Mouse (Mus musculus) heart, embryonic 13.5 days (tissue): ENCODE measurements around the gene Mad2l1bp. TPM values are rescaled to one million over a fixed set of nuclear protein-coding genes. Genes with fewer than 3 reads are reported as not detected.

Source experiments
- ATAC-seq: fragments of 200-750 bp; cut with Nextera tagmentation; 2 replicates; pipeline ENCODE4 v1.8.0; 2017; ENCODE audit warnings: moderate TSS enrichment; ENCODE audit not compliant: insufficient number of reproducible peaks, low FRiP score, low TSS enrichment; ENCODE audit errors: extremely low read depth
- H3K27ac ChIP-seq: fragments of 300-500 bp; sonication (generic); replicated peaks from 2 replicates; pipeline ENCODE4 v1.5.1; 2015; ENCODE audit warnings: moderate library complexity, mild to moderate bottlenecking, inconsistent platforms
- H3K27me3 ChIP-seq: fragments of 300-500 bp; sonication (generic); replicated peaks from 2 replicates; pipeline ENCODE4 v1.6.1; 2015; ENCODE audit warnings: mild to moderate bottlenecking, inconsistent platforms
- H3K36me3 ChIP-seq: fragments of 300-500 bp; sonication (generic); 2 replicates; pipeline ENCODE4 v1.6.1; 2015; ENCODE audit warnings: mild to moderate bottlenecking, inconsistent platforms
- H3K4me1 ChIP-seq: fragments of 300-500 bp; sonication (generic); 2 replicates; pipeline ENCODE4 v1.6.1; 2015; ENCODE audit warnings: inconsistent platforms
- H3K4me2 ChIP-seq: fragments of 300-500 bp; sonication (generic); 2 replicates; pipeline ENCODE4 v1.6.1; 2015; ENCODE audit warnings: inconsistent platforms, mild to moderate bottlenecking, moderate library complexity
- H3K4me3 ChIP-seq: fragments of 300-500 bp; sonication (generic); 2 replicates; pipeline ENCODE4 v1.5.1; 2015; ENCODE audit warnings: moderate library complexity, mild to moderate bottlenecking, inconsistent platforms
- H3K9ac ChIP-seq: fragments of 300-500 bp; sonication (generic); 2 replicates; pipeline ENCODE4 v1.6.1; 2015; ENCODE audit warnings: inconsistent platforms, mild to moderate bottlenecking, moderate library complexity
- H3K9me3 ChIP-seq: fragments of 300-500 bp; sonication (generic); 2 replicates; pipeline ENCODE4 v1.6.1; 2016; ENCODE audit warnings: inconsistent platforms
- WGBS: fragments of 180-500 bp; shearing (Covaris S2); methylation state at CpG from one replicate; pipeline ENCODE4 v1.1.7; 2015; ENCODE audit warnings: mixed read lengths; 5-methylcytosine and 5-hydroxymethylcytosine counted together
- polyA plus RNA-seq: library from polyadenylated mRNA; unstranded; fragments of >200 nt; fragmentation: Nextera tagmentation; extraction: Ambion mirVana; gene quantifications from 2 replicates; pipeline ENCODE4 v1.2.1, GENCODE M21; 2015

Mad2l1bp gene
- polyA plus RNA-seq, 1 experiment from 2014 or later, result 28.1 TPM

GRCm38 (mm10) chr17:46165460-46165859, 12.1 kb upstream of the Mad2l1bp start:
- no peak for ATAC-seq
- peaks cover 45% of the 10 kb centered on the region for H3K4me1 ChIP-seq
- peaks cover 77% of the 10 kb centered on the region for H3K36me3 ChIP-seq
- no peak overlapping the region for H3K9ac ChIP-seq
- no peaks in the 10 kb centered on the region for H3K9me3 ChIP-seq
- no peak overlapping the region for H3K4me2 ChIP-seq
- H3K27ac ChIP-seq, result no peak overlapping the region
- no peaks in the 10 kb centered on the region for H3K27me3 ChIP-seq
- H3K4me3 ChIP-seq, result no peak overlapping the region
- WGBS, result 81% methylated on average over 12 of the region's 12 CpGs

GRCm38 (mm10) chr17:46164791-46165190, 11.4 kb upstream of the Mad2l1bp start:
- Histone ChIP-seq H3K4me1 (peaks cover 46% of the 10 kb centered on the region), H3K27me3 (no peaks in the 10 kb centered on the region), H3K4me2 (no peak overlapping the region), H3K36me3 (peaks cover 71% of the 10 kb centered on the region), H3K4me3 (no peak overlapping the region), H3K9me3 (no peaks in the 10 kb centered on the region), H3K9ac (no peak overlapping the region), H3K27ac (no peak overlapping the region)
- 91% methylated on average over 10 of the region's 10 CpGs for WGBS
- ATAC-seq, result no peak

- no peaks in the 10 kb centered on the region for H3K9me3 ChIP-seq
- no peak overlapping the region for H3K4me3 ChIP-seq
- peaks cover 66% of the 10 kb centered on the region for H3K36me3 ChIP-seq
- no peak overlapping the region for H3K27ac ChIP-seq
- no peak overlapping the region for H3K9ac ChIP-seq
- WGBS, result 92% methylated on average over 8 of the region's 8 CpGs
- peaks cover 51% of the 10 kb centered on the region for H3K4me1 ChIP-seq
- no peak overlapping the region for H3K4me2 ChIP-seq
- no peaks in the 10 kb centered on the region for H3K27me3 ChIP-seq
- ATAC-seq, result no peak
These were observed 10.9 kb upstream of the Mad2l1bp start for GRCm38 (mm10) chr17:46164301-46164700.

GRCm38 (mm10) chr17:46162951-46163421, 9.6 kb upstream of the Mad2l1bp start:
- Histone ChIP-seq H3K4me3 (peak overlapping the region; percentile 92), H3K4me2 (peak overlapping the region; percentile 93), H3K9me3 (no peaks in the 10 kb centered on the region), H3K9ac (peak overlapping the region; percentile 25), H3K27me3 (no peaks in the 10 kb centered on the region), H3K27ac (peak overlapping the region; percentile 48; the same call in 1 of the 2 replicates), H3K4me1 (peaks cover 45% of the 10 kb centered on the region), H3K36me3 (peaks cover 53% of the 10 kb centered on the region)
- ATAC-seq, result no peak
- WGBS, result 64% methylated on average over 9 of the region's 9 CpGs

GRCm38 (mm10) chr17:46162551-46162950, 9.2 kb upstream of the Mad2l1bp start:
- H3K36me3 ChIP-seq, result peaks cover 48% of the 10 kb centered on the region
- ATAC-seq, result no peak
- no peaks in the 10 kb centered on the region for H3K27me3 ChIP-seq
- WGBS, result 79% methylated on average over 7 of the region's 7 CpGs
- H3K27ac ChIP-seq, result peak overlapping the region; percentile 48; the same call in 1 of the 2 replicates
- H3K9me3 ChIP-seq, result no peaks in the 10 kb centered on the region
- peaks cover 41% of the 10 kb centered on the region for H3K4me1 ChIP-seq
- peak overlapping the region; percentile 92 for H3K4me3 ChIP-seq
- H3K4me2 ChIP-seq, result peak overlapping the region; percentile 93
- H3K9ac ChIP-seq, result peak overlapping the region; percentile 25

GRCm38 (mm10) chr17:46161710-46162109, 8.4 kb upstream of the Mad2l1bp start:
- Histone ChIP-seq H3K9ac (peak overlapping the region; percentile 95), H3K4me2 (peak overlapping the region; percentile 93), H3K4me3 (peak overlapping the region; percentile 92), H3K36me3 (peaks cover 40% of the 10 kb centered on the region), H3K9me3 (no peaks in the 10 kb centered on the region), H3K27me3 (no peaks in the 10 kb centered on the region), H3K4me1 (peaks cover 36% of the 10 kb centered on the region), H3K27ac (peak overlapping the region; percentile 89)
- ATAC-seq, result no peak
- WGBS, result 49% methylated on average over 9 of the region's 9 CpGs

GRCm38 (mm10) chr17:46161179-46161578, 7.8 kb upstream of the Mad2l1bp start:
- peaks cover 31% of the 10 kb centered on the region for H3K4me1 ChIP-seq
- no peaks in the 10 kb centered on the region for H3K27me3 ChIP-seq
- H3K4me3 ChIP-seq, result peak overlapping the region; percentile 92
- peaks cover 35% of the 10 kb centered on the region for H3K36me3 ChIP-seq
- peak overlapping the region; percentile 93 for H3K4me2 ChIP-seq
- peak overlapping the region; percentile 89 for H3K27ac ChIP-seq
- 0 out of 2 replicates have a peak, but pooled peaks have one; percentile 1 for ATAC-seq
- H3K9me3 ChIP-seq, result no peaks in the 10 kb centered on the region
- H3K9ac ChIP-seq, result peak overlapping the region; percentile 95
- 2% methylated on average over 19 of the region's 19 CpGs for WGBS

GRCm38 (mm10) chr17:46160686-46161085, 7.3 kb upstream of the Mad2l1bp start, which contains the start of gene Gtpbp2:
Gene Gtpbp2, plus strand, starts transcription at chr17:46161032.
- Histone ChIP-seq H3K9ac (peak within 1 kb of the TSS; percentile 95), H3K27me3 (no peaks in the 10 kb centered on the region)
- ATAC-seq, result peak; percentile 89

GRCm38 (mm10) chr17:46160090-46160662, 6.8 kb upstream of the Mad2l1bp start:
- Histone ChIP-seq H3K9ac (peak overlapping the region; percentile 83), H3K4me3 (peak overlapping the region; percentile 92), H3K9me3 (no peaks in the 10 kb centered on the region), H3K4me2 (peak overlapping the region; percentile 93), H3K36me3 (peaks cover 25% of the 10 kb centered on the region), H3K27ac (peak overlapping the region; percentile 99), H3K27me3 (no peaks in the 10 kb centered on the region), H3K4me1 (peaks cover 30% of the 10 kb centered on the region)
- peak; percentile 59 for ATAC-seq
- WGBS, result under 1% methylated on average over 16 of the region's 16 CpGs

More at GRCm38 (mm10) chr17:46160686-46161085, 7.3 kb upstream of the Mad2l1bp start, which contains the start of gene Gtpbp2:
- peak within 1 kb of the TSS; percentile 92 for H3K4me3 ChIP-seq
- peaks cover 30% of the 10 kb centered on the region for H3K36me3 ChIP-seq
- peak within 1 kb of the TSS; percentile 99 for H3K27ac ChIP-seq
- no peaks in the 10 kb centered on the region for H3K9me3 ChIP-seq
- peaks cover 30% of the 10 kb centered on the region for H3K4me1 ChIP-seq
- under 1% methylated on average over 23 of the region's 23 CpGs for WGBS
- peak within 1 kb of the TSS; percentile 93 for H3K4me2 ChIP-seq

- H3K4me2 ChIP-seq, result peak overlapping the region; percentile 93
- H3K4me3 ChIP-seq, result peak overlapping the region; percentile 92
- ATAC-seq, result no peak
- H3K4me1 ChIP-seq, result peaks cover 30% of the 10 kb centered on the region
- WGBS, result 34% methylated on average over 2 of the region's 2 CpGs
- peaks cover 15% of the 10 kb centered on the region for H3K36me3 ChIP-seq
- peak overlapping the region; percentile 99 for H3K27ac ChIP-seq
- H3K9ac ChIP-seq, result peak overlapping the region; percentile 83
- H3K27me3 ChIP-seq, result no peaks in the 10 kb centered on the region
- no peaks in the 10 kb centered on the region for H3K9me3 ChIP-seq
These were observed 5.9 kb upstream of the Mad2l1bp start for GRCm38 (mm10) chr17:46159236-46159635.

GRCm38 (mm10) chr17:46157131-46157530, 3.8 kb upstream of the Mad2l1bp start:
- Histone ChIP-seq H3K4me3 (no peak overlapping the region), H3K9ac (no peak overlapping the region), H3K36me3 (no peaks in the 10 kb centered on the region), H3K9me3 (no peaks in the 10 kb centered on the region), H3K27ac (no peak overlapping the region; the same call in 1 of the 2 replicates), H3K27me3 (no peaks in the 10 kb centered on the region), H3K4me1 (peaks cover 23% of the 10 kb centered on the region), H3K4me2 (no peak overlapping the region)
- WGBS, result 90% methylated on average over 8 of the region's 8 CpGs
- ATAC-seq, result no peak

- no peak for ATAC-seq
- H3K4me2 ChIP-seq, result no peak overlapping the region
- WGBS, result 74% methylated on average over 5 of the region's 5 CpGs
- H3K27ac ChIP-seq, result no peak overlapping the region; the same call in 1 of the 2 replicates
- no peak overlapping the region for H3K4me3 ChIP-seq
- no peaks in the 10 kb centered on the region for H3K9me3 ChIP-seq
- H3K27me3 ChIP-seq, result no peaks in the 10 kb centered on the region
- H3K4me1 ChIP-seq, result peaks cover 23% of the 10 kb centered on the region
- H3K36me3 ChIP-seq, result peaks cover 4% of the 10 kb centered on the region
- H3K9ac ChIP-seq, result no peak overlapping the region
These were observed 3.3 kb upstream of the Mad2l1bp start for GRCm38 (mm10) chr17:46156680-46157079.
